Mouse (Mus musculus) hindbrain, embryonic 12.5 days (tissue): ENCODE measurements around the gene Sptbn4. TPM values are rescaled to one million over a fixed set of nuclear protein-coding genes. Genes with fewer than 3 reads are reported as not detected.
A peak's percentile ranks its signal among the peaks of the same experiment; 100 is the strongest.

Experiments used
- ATAC-seq: fragments of 200-750 bp; cut with Nextera tagmentation; 2 replicates; pipeline ENCODE4 v1.8.0; 2017; ENCODE audit warnings: moderate TSS enrichment; ENCODE audit not compliant: low FRiP score
- H3K27ac ChIP-seq: fragments of 300-500 bp; sonication (generic); 2 replicates; pipeline ENCODE4 v1.5.1; 2016; ENCODE audit warnings: mild to moderate bottlenecking
- H3K27me3 ChIP-seq: fragments of 300-500 bp; sonication (generic); 2 replicates; pipeline ENCODE4 v1.6.1; 2016; ENCODE audit warnings: mild to moderate bottlenecking
- H3K36me3 ChIP-seq: fragments of 300-500 bp; sonication (generic); 2 replicates; pipeline ENCODE4 v1.6.1; 2016; ENCODE audit warnings: mild to moderate bottlenecking
- H3K4me1 ChIP-seq: fragments of 300-500 bp; sonication (generic); 2 replicates; pipeline ENCODE4 v1.6.1; 2016
- H3K4me2 ChIP-seq: fragments of 300-500 bp; sonication (generic); replicated peaks from 2 replicates; pipeline ENCODE4 v1.6.1; 2016; ENCODE audit warnings: mild to moderate bottlenecking
- H3K4me3 ChIP-seq: fragments of 300-500 bp; sonication (generic); 2 replicates; pipeline ENCODE4 v1.5.1; 2016; ENCODE audit warnings: mild to moderate bottlenecking
- H3K9ac ChIP-seq: fragments of 300-500 bp; sonication (generic); 2 replicates; pipeline ENCODE4 v1.6.1; 2016; ENCODE audit warnings: mild to moderate bottlenecking, moderate library complexity
- H3K9me3 ChIP-seq: fragments of 300-500 bp; sonication (generic); replicated peaks from 2 replicates; pipeline ENCODE4 v1.6.1; 2016; ENCODE audit warnings: mild to moderate bottlenecking
- WGBS: fragments of 180-500 bp; shearing (Covaris S2); methylation state at CpG from one replicate; pipeline ENCODE4 v1.1.7; 2016; 5-methylcytosine and 5-hydroxymethylcytosine counted together
- polyA plus RNA-seq: library from polyadenylated mRNA; unstranded; fragments of >200 nt; fragmentation: Nextera tagmentation; extraction: Ambion mirVana; gene quantifications from 2 replicates; pipeline ENCODE4 v1.2.1, GENCODE M21; 2016

The Sptbn4 gene
- polyA plus RNA-seq, 1 experiment from 2014 or later: 1.1 TPM

- WGBS: under 1% methylated on average over 24 of the region's 24 CpGs
- ATAC-seq: 0 out of 2 replicates have a peak, but pooled peaks have one; percentile 11
- Histone ChIP-seq H3K4me1 (peaks cover 25% of the 10 kb centered on the region), H3K27ac (no peak overlapping the region), H3K4me2 (peak overlapping the region; percentile 51), H3K36me3 (no peaks in the 10 kb centered on the region), H3K9ac (no peak overlapping the region; the same call in none of the 2 replicates), H3K27me3 (peaks cover 87% of the 10 kb centered on the region), H3K4me3 (peak overlapping the region; percentile 25), H3K9me3 (no peaks in the 10 kb centered on the region; the same call in 1 of the 2 replicates)
Measured at GRCm38 (mm10) chr7:27325697-27326096, 121.8 kb downstream of the Sptbn4 start.

DNA sequence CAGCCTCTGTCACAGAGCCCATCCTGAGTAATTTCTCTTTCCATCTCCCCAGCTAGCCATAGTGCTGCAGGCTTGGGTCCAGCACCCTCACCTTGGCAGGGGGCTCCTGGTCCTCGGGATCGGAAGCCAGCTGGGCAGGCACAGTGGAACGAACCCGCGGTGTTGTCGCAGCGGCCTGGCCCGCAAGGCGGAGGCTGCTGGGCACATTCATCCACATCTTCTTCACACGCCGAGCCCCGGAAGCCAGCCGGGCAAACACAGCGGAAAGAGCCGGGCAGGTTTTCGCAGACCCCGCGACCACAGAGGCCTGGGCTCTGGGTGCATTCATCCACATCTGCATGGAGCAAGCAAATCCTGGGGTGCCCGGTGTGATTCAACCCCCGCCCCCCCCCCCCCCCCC, 122.6 kb downstream of the Sptbn4 start:
- H3K9ac ChIP-seq: no peak overlapping the region
- no peaks in the 10 kb centered on the region for H3K36me3 ChIP-seq
- peaks cover 79% of the 10 kb centered on the region for H3K27me3 ChIP-seq
- ATAC-seq: no peak
- 36% methylated on average over 20 of the region's 20 CpGs for WGBS
- no peak overlapping the region for H3K4me2 ChIP-seq
- no peak overlapping the region for H3K4me3 ChIP-seq
- peaks cover 20% of the 10 kb centered on the region for H3K4me1 ChIP-seq
- no peaks in the 10 kb centered on the region; the same call in 1 of the 2 replicates for H3K9me3 ChIP-seq
- no peak overlapping the region for H3K27ac ChIP-seq

DNA sequence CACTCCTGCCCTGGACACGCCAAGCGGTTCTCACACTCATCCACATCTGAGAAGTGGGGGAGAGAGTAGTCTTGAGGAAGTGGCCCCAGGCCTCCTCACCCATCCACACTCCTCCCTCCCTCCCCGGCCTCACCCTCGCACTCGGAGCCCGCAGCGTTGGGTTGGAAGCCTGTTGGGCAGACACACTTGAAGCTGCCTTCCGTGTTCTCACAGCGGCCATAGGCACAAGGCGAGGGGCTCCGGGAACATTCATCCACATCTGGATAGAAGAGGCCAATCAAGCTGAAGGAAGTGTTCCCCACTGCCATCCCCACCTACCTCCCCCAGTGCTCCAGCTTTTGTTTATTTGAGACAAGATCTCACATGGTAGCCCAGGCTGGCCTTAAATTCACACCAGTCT, 123.3 kb downstream of the Sptbn4 start:
- no peak overlapping the region for H3K4me3 ChIP-seq
- ATAC-seq: no peak
- no peaks in the 10 kb centered on the region; the same call in 1 of the 2 replicates for H3K9me3 ChIP-seq
- peaks cover 71% of the 10 kb centered on the region for H3K27me3 ChIP-seq
- WGBS: 98% methylated on average over 10 of the region's 11 CpGs
- H3K4me1 ChIP-seq: peaks cover 14% of the 10 kb centered on the region; the same call in 1 of the 2 replicates
- no peak overlapping the region for H3K27ac ChIP-seq
- H3K36me3 ChIP-seq: no peaks in the 10 kb centered on the region
- no peak overlapping the region for H3K9ac ChIP-seq
- H3K4me2 ChIP-seq: no peak overlapping the region

GRCm38 (mm10) chr7:27323001-27323400, 124.5 kb downstream of the Sptbn4 start:
- Histone ChIP-seq H3K4me1 (peaks cover 14% of the 10 kb centered on the region; the same call in 1 of the 2 replicates), H3K4me3 (no peak overlapping the region), H3K27me3 (peaks cover 60% of the 10 kb centered on the region), H3K27ac (no peak overlapping the region), H3K9ac (no peak overlapping the region), H3K36me3 (no peaks in the 10 kb centered on the region), H3K4me2 (no peak overlapping the region), H3K9me3 (no peaks in the 10 kb centered on the region; the same call in 1 of the 2 replicates)
- no peak for ATAC-seq
- WGBS: 92% methylated on average over 5 of the region's 5 CpGs

- H3K36me3 ChIP-seq: no peaks in the 10 kb centered on the region
- peaks cover 14% of the 10 kb centered on the region; the same call in 1 of the 2 replicates for H3K4me1 ChIP-seq
- peaks cover 52% of the 10 kb centered on the region for H3K27me3 ChIP-seq
- no peak overlapping the region for H3K9ac ChIP-seq
- H3K27ac ChIP-seq: no peak overlapping the region
- ATAC-seq: no peak
- no peaks in the 10 kb centered on the region; the same call in 1 of the 2 replicates for H3K9me3 ChIP-seq
- no peak overlapping the region for H3K4me3 ChIP-seq
- WGBS: 19% methylated on average over 13 of the region's 13 CpGs
- H3K4me2 ChIP-seq: no peak overlapping the region
Measured at GRCm38 (mm10) chr7:27322291-27322690, 125.2 kb downstream of the Sptbn4 start.

- WGBS: 92% methylated on average over 22 of the region's 22 CpGs
- H3K4me3 ChIP-seq: no peak overlapping the region
- no peak overlapping the region for H3K4me2 ChIP-seq
- no peaks in the 10 kb centered on the region for H3K36me3 ChIP-seq
- peaks cover 24% of the 10 kb centered on the region for H3K27me3 ChIP-seq
- H3K27ac ChIP-seq: no peak overlapping the region
- H3K9ac ChIP-seq: no peak overlapping the region
- H3K4me1 ChIP-seq: 0 out of 2 replicates have a peak, but pooled peaks cover 9% of the 10 kb centered on the region
- no peak for ATAC-seq
- H3K9me3 ChIP-seq: 0 out of 2 replicates have a peak, but pooled peaks cover 2% of the 10 kb centered on the region
Measured at GRCm38 (mm10) chr7:27319411-27319810, 128.1 kb downstream of the Sptbn4 start.

GRCm38 (mm10) chr7:27315958-27316357, 131.5 kb downstream of the Sptbn4 start:
- no peak overlapping the region for H3K4me2 ChIP-seq
- no peak overlapping the region for H3K4me3 ChIP-seq
- H3K36me3 ChIP-seq: no peaks in the 10 kb centered on the region
- WGBS: 24% methylated on average over 7 of the region's 7 CpGs
- no peak overlapping the region for H3K9ac ChIP-seq
- H3K27me3 ChIP-seq: peaks cover 5% of the 10 kb centered on the region
- ATAC-seq: 0 out of 2 replicates have a peak, but pooled peaks have one; percentile 35
- H3K9me3 ChIP-seq: peaks cover 18% of the 10 kb centered on the region
- no peak overlapping the region for H3K27ac ChIP-seq
- 0 out of 2 replicates have a peak, but pooled peaks cover 7% of the 10 kb centered on the region for H3K4me1 ChIP-seq

- H3K4me1 ChIP-seq: peaks cover 14% of the 10 kb centered on the region
- no peak for ATAC-seq
- no peak overlapping the region for H3K4me3 ChIP-seq
- peaks cover 19% of the 10 kb centered on the region for H3K27me3 ChIP-seq
- H3K36me3 ChIP-seq: no peaks in the 10 kb centered on the region
- H3K27ac ChIP-seq: no peak overlapping the region
- WGBS: 93% methylated on average over 3 of the region's 3 CpGs
- H3K9ac ChIP-seq: no peak overlapping the region
- H3K4me2 ChIP-seq: no peak overlapping the region
- peaks cover 18% of the 10 kb centered on the region for H3K9me3 ChIP-seq
Measured at GRCm38 (mm10) chr7:27314393-27314792, 133.1 kb downstream of the Sptbn4 start.

DNA sequence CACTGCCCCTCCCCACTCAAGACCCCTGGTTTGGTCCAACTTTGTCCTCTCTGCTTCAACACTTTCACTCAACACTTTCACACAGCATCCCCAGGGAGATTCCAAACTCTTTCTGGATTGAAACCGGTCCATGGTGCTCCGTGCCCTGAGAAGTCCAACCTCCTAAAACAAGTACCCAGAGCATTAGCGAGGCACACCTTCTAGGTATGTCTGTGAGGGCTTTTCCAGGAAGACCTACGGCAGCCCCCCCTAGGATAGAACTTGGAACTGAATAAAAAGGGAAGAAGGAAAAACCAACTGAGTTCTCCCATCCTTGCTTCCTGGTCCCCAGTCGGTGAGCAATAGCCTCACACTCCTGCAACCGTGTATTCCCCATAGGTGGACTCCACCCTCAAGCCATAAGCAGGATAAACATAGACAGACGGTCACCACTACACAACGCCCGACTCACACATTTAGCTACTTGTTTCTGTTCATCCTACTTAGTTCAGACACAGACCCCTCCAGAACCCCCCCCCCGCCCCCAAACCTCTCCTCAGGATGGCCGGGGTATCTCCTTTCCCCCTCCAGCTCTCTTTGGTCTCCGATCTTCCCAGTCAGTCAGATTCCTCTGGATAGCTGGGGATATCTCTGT, 135.7 kb downstream of the Sptbn4 start:
- Histone ChIP-seq H3K9ac (no peak overlapping the region), H3K4me2 (no peak overlapping the region), H3K4me3 (no peak overlapping the region), H3K27me3 (peaks cover 23% of the 10 kb centered on the region), H3K4me1 (peaks cover 21% of the 10 kb centered on the region), H3K36me3 (no peaks in the 10 kb centered on the region), H3K9me3 (peaks cover 15% of the 10 kb centered on the region), H3K27ac (no peak overlapping the region)
- 92% methylated on average over 12 of the region's 12 CpGs for WGBS
- ATAC-seq: no peak

- Histone ChIP-seq H3K4me1 (peaks cover 18% of the 10 kb centered on the region), H3K27me3 (peaks cover 25% of the 10 kb centered on the region), H3K4me3 (no peak overlapping the region), H3K4me2 (no peak overlapping the region), H3K9me3 (peaks cover 15% of the 10 kb centered on the region), H3K9ac (no peak overlapping the region), H3K36me3 (no peaks in the 10 kb centered on the region), H3K27ac (no peak overlapping the region)
- WGBS: 38% methylated on average over 8 of the region's 8 CpGs
- ATAC-seq: no peak
Measured at GRCm38 (mm10) chr7:27310996-27311535, 136.4 kb downstream of the Sptbn4 start.

DNA sequence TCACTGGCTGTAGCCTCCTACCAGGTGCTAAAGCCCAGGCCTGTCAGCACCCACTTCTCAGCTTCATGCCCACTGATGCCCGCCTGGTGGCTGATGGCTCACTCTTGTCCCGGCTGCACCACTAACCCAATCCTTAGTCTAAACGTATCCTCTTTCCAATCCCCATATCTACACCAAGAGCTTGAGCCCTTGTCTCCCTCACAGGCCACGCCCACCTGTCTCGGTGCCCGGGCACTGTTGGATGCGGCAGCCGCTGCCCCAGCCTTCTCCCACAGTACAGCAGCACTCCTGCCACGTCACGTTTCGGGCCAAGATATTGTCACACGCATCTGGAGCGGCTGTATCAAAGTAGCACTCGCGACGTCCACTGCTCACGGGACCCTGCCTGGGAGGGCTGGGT, 137.2 kb downstream of the Sptbn4 start:
- H3K27ac ChIP-seq: no peak overlapping the region

DNA sequence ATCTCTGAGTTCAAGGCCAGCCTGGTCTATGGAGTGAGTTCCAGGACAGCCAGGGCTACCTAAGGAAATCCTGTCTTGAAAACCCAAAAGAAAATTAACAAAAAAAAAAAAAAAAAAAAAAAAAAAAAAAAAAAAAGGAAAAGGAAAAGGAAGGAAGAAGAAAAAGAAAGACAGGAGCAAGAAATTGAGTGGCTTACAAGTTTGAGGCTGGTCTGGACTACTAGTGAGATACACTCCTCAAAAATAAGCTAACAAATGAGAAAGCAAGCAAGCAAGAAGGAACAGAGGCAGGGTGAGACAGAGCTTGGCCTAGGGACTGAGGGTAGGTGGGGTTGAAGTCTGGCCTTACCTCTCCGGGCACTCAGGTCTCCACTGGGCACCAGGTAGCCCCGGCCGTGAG, 137.7 kb downstream of the Sptbn4 start:
- Histone ChIP-seq H3K27ac (no peak overlapping the region), H3K4me3 (no peak overlapping the region), H3K36me3 (no peaks in the 10 kb centered on the region), H3K9me3 (peaks cover 15% of the 10 kb centered on the region), H3K4me1 (peaks cover 14% of the 10 kb centered on the region), H3K4me2 (no peak overlapping the region), H3K27me3 (peaks cover 28% of the 10 kb centered on the region), H3K9ac (no peak overlapping the region)
- 45% methylated on average over 3 of the region's 3 CpGs for WGBS
- ATAC-seq: no peak

More for the DNA sequence above, 137.2 kb downstream of the Sptbn4 start:
- 7% methylated on average over 17 of the region's 17 CpGs for WGBS
- Histone ChIP-seq H3K27me3 (peaks cover 28% of the 10 kb centered on the region), H3K4me2 (peak overlapping the region; percentile 53), H3K9me3 (peaks cover 15% of the 10 kb centered on the region), H3K36me3 (no peaks in the 10 kb centered on the region), H3K4me1 (peaks cover 14% of the 10 kb centered on the region), H3K4me3 (peak overlapping the region; percentile 30), H3K9ac (peak overlapping the region; percentile 50; the same call in 1 of the 2 replicates)
- peak; percentile 33; the same call in 1 of the 2 replicates for ATAC-seq
